Mouse (Mus musculus): ENCODE measurements around the gene B3gnt8. TPM values are rescaled to one million over a fixed set of nuclear protein-coding genes. Genes with fewer than 3 reads are reported as not detected.

The B3gnt8 gene
- polyA plus RNA-seq, 1 experiment, result 0.96 TPM

DNA sequence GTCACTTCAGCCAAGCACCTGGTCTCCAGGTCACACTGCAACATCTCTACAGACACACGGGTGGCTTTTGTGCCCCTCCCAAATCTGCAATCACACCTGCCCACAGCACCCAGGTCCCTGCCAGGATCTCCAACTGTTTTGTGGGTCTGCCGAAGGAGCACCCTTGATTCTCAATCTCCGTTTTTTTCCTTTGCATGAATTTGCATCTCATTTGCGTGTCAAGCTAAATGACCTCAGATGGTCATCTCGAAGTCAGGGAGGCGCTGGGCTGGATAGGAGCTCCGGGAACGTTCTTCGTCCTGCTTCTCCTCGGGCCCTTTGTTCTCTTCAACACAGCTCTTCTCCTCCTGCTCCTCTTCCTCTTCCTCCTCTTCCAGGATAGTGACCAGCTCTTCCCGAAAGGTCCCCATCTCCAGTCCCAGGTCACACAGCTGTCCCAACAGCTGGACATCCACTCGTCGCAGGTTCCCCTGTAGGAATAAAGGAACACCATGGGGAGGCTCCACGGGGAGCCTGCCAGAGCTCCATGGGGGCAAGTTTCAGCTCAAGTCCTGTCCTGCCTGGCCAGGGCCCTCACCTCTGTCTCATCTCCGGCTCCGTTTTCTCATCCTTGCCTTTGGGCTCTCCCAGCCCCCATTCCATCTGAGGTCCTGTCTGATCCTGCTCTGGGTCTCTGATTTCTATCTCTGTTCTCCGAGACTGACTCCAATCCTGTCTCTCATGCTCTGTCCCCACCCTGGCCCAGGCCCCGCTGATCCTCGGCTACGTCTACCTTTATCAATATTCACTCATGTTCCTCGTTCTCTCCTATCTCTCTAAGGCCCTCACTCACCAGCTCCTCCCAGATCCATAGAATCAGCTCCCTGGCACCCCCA, 11.4 kb upstream of the B3gnt8 start:
- H3K36me3 ChIP-seq (ENCODE audit: control insufficient read depth, insufficient read depth), result no peaks in the 10 kb centered on the region
- TF ChIP-seq CTCF (IDR thresholded peaks at IDR 0.05; ENCODE audit: control insufficient read depth, insufficient read depth, insufficient read length) (no peak), FOSL1 (IDR thresholded peaks at IDR 0.05; ENCODE audit: insufficient read depth, low read length, poor library complexity, severe bottlenecking) (no peak), USF1 (IDR thresholded peaks at IDR 0.05; ENCODE audit: low read depth) (no peak), MAX (IDR thresholded peaks at IDR 0.05) (no peak), CEBPB (IDR thresholded peaks at IDR 0.05; ENCODE audit: low read depth) (no peak), MYOD1 (IDR thresholded peaks at IDR 0.05; ENCODE audit: control insufficient read depth, insufficient read length, low read depth) (no peak), MYOG (IDR thresholded peaks at IDR 0.05; ENCODE audit: control insufficient read depth, extremely low read depth, insufficient read length) (no peak)
- no peaks in the 10 kb centered on the region for H3K79me2 ChIP-seq (ENCODE audit: control insufficient read depth, insufficient read depth)
- H3K79me3 ChIP-seq (ENCODE audit: low read depth), result no peaks in the 10 kb centered on the region
- H3K27me3 ChIP-seq (ENCODE audit: control insufficient read depth, insufficient read depth, insufficient read length), result peaks cover 21% of the 10 kb centered on the region
- no peak overlapping the region for H3K4me3 ChIP-seq (ENCODE audit: insufficient read depth, poor library complexity, severe bottlenecking)
- no peak overlapping the region for H3ac ChIP-seq (ENCODE audit: control insufficient read depth, insufficient read length, low read depth)

DNA sequence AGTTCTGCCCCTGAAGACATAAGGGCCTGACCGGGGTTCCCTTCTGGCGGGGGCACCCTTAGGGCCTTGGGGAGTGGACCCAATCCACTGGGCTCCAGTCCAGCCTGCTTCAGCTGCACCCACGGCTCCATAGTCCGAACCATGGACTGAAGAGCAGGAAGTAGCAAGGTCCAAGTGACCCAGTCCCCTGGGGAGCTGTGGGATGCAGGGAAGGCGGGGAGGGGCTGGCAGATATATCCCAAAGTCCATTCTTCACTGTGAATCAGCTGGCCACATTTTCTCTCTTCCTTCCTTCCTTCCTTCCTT, 10.8 kb upstream of the B3gnt8 start, which contains the start of gene Erich4:
TSS of gene Erich4 (minus strand) at position 187 of the 306 bp plus-strand sequence.
- Histone ChIP-seq H3ac (ENCODE audit: control insufficient read depth, insufficient read length, low read depth) (no peak within 1 kb of the TSS), H3K27me3 (ENCODE audit: control insufficient read depth, insufficient read depth, insufficient read length) (peaks cover 18% of the 10 kb centered on the region), H3K79me3 (ENCODE audit: low read depth) (no peaks in the 10 kb centered on the region), H3K79me2 (ENCODE audit: control insufficient read depth, insufficient read depth) (no peaks in the 10 kb centered on the region), H3K36me3 (ENCODE audit: control insufficient read depth, insufficient read depth) (no peaks in the 10 kb centered on the region), H3K4me3 (ENCODE audit: insufficient read depth, poor library complexity, severe bottlenecking) (no peak within 1 kb of the TSS)
- TF ChIP-seq MAX (IDR thresholded peaks at IDR 0.05) (no peak), MYOG (IDR thresholded peaks at IDR 0.05; ENCODE audit: control insufficient read depth, extremely low read depth, insufficient read length) (no peak), FOSL1 (IDR thresholded peaks at IDR 0.05; ENCODE audit: insufficient read depth, low read length, poor library complexity, severe bottlenecking) (no peak)

DNA sequence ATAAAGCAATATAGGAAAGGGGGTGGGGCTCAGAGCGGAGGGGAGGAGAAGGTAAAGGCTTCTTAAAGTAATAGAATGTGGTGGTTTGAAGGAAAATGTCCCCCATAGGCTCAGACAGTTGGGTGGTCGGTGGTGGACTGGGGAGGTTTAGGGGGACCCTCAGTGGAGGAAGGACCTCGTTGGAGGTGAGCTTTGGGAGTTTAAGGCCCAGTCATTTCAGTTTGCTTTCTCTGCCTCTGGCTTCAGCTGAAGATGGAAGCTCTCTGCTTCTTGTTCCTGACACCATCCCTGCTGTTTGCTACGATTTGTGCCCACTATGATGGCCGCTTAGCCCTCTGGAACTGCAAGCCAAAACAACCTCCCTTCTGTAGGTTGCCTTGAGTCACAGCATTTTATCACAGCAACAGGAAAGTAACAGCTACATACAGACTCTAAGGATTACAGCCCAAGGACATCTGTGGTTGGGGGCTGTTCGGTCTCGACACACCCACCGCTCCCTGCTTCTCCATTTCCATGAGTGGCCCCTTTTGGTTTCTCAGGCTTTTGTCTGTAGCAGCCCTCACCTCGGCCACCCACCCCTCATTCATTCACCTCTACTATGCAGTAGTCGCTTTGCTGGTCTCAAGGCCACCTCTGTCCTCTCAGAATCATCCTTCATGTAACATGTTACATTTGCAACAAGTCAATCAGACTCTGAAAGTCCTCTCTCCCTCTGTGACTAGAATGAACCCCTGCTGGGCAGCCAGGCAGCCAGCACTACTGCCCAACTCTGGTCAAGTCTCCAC, 8.9 kb upstream of the B3gnt8 start:
- H3K36me3 ChIP-seq (ENCODE audit: control insufficient read depth, insufficient read depth), result no peaks in the 10 kb centered on the region
- H3K79me2 ChIP-seq (ENCODE audit: control insufficient read depth, insufficient read depth), result no peaks in the 10 kb centered on the region
- no peaks in the 10 kb centered on the region for H3K79me3 ChIP-seq (ENCODE audit: low read depth)
- no peak overlapping the region for H3K4me3 ChIP-seq (ENCODE audit: insufficient read depth, poor library complexity, severe bottlenecking)
- no peak for TF ChIP-seq USF1 (IDR thresholded peaks at IDR 0.05; ENCODE audit: low read depth)
- no peak for TF ChIP-seq CEBPB (IDR thresholded peaks at IDR 0.05; ENCODE audit: low read depth)
- no peak for TF ChIP-seq MAX (IDR thresholded peaks at IDR 0.05)
- no peak for TF ChIP-seq MYOG (IDR thresholded peaks at IDR 0.05; ENCODE audit: control insufficient read depth, extremely low read depth, insufficient read length)
- TF ChIP-seq CTCF (IDR thresholded peaks at IDR 0.05; ENCODE audit: control insufficient read depth, insufficient read depth, insufficient read length), result no peak
- TF ChIP-seq MYOD1 (IDR thresholded peaks at IDR 0.05; ENCODE audit: control insufficient read depth, insufficient read length, low read depth), result no peak
- no peak for TF ChIP-seq FOSL1 (IDR thresholded peaks at IDR 0.05; ENCODE audit: insufficient read depth, low read length, poor library complexity, severe bottlenecking)
- H3K27me3 ChIP-seq (ENCODE audit: control insufficient read depth, insufficient read depth, insufficient read length), result peaks cover 13% of the 10 kb centered on the region
- H3ac ChIP-seq (ENCODE audit: control insufficient read depth, insufficient read length, low read depth), result no peak overlapping the region

DNA sequence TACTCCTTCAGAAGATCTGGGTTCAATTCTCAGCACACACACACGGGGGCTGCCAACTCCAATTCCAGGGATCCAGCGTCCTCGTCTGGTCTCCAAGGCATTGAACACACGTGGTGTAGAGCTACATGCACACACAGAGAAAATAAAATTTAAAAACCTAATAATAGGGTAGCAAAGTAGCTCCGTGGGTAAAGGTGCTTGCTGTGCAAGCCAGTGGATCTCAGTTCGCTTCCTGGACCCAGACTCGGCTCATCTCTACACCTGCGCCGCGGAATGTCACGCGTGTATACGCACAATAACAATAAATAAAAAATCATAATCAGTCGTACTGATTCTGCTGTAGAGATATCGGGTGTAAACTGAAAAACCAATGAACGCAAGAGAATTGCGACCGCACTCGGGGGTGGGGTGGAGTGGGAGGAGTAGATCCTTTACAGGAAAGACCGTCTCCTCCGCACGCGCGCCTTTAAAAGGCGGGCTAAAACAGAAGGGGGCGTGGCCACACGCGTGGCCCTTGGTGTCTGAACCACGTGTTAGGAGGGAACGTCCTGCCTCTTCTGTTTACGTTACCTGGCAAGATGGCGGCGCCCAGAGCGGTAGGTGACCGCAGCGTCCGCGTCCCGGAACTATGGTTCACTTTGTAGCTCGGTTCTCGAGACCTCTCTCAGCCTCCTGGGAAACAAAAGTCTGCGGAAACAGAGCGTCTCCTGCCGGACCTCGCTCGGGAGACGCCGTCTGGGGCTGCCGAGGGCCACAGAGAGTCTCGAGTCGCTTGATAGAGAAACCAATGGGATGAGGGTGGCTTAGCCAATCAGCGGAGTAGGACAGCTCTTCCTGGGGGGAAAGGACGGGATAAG, 7.4 kb upstream of the B3gnt8 start, which contains the start of gene Dmac2:
TSS of gene Dmac2 (plus strand) at position 550 of the 857 bp plus-strand sequence.
- Histone ChIP-seq H3K79me3 (ENCODE audit: low read depth) (no peaks in the 10 kb centered on the region), H3ac (ENCODE audit: control insufficient read depth, insufficient read length, low read depth) (peak within 1 kb of the TSS; percentile 64), H3K79me2 (ENCODE audit: control insufficient read depth, insufficient read depth) (no peaks in the 10 kb centered on the region), H3K36me3 (ENCODE audit: control insufficient read depth, insufficient read depth) (no peaks in the 10 kb centered on the region), H3K27me3 (ENCODE audit: control insufficient read depth, insufficient read depth, insufficient read length) (peaks cover 13% of the 10 kb centered on the region), H3K4me3 (ENCODE audit: insufficient read depth, poor library complexity, severe bottlenecking) (peak within 1 kb of the TSS; percentile 45)
- TF ChIP-seq FOSL1 (IDR thresholded peaks at IDR 0.05; ENCODE audit: insufficient read depth, low read length, poor library complexity, severe bottlenecking) (no peak), CTCF (IDR thresholded peaks at IDR 0.05; ENCODE audit: control insufficient read depth, insufficient read depth, insufficient read length) (no peak), USF1 (IDR thresholded peaks at IDR 0.05; ENCODE audit: low read depth) (peak; percentile 60), MAX (IDR thresholded peaks at IDR 0.05) (peak; percentile 94), CEBPB (IDR thresholded peaks at IDR 0.05; ENCODE audit: low read depth) (no peak)

DNA sequence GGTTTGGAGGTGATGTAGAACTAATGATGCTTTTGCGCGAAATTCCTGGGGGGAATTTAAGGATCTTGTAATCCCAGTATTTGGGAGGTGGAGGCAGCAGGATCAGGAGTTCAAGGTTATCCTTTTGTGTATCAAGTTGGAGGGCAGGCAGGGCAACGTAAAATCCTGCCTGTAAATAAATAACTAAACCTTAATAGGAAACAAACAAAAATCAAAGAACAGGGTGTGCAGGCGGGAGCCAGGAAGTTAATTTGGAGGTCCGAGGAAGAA, 6.8 kb upstream of the B3gnt8 start:
- no peaks in the 10 kb centered on the region for H3K36me3 ChIP-seq (ENCODE audit: control insufficient read depth, insufficient read depth)
- TF ChIP-seq MYOD1 (IDR thresholded peaks at IDR 0.05; ENCODE audit: control insufficient read depth, insufficient read length, low read depth) (no peak), CTCF (IDR thresholded peaks at IDR 0.05; ENCODE audit: control insufficient read depth, insufficient read depth, insufficient read length) (no peak), MYOG (IDR thresholded peaks at IDR 0.05; ENCODE audit: control insufficient read depth, extremely low read depth, insufficient read length) (no peak), MAX (IDR thresholded peaks at IDR 0.05) (no peak), FOSL1 (IDR thresholded peaks at IDR 0.05; ENCODE audit: insufficient read depth, low read length, poor library complexity, severe bottlenecking) (no peak), USF1 (IDR thresholded peaks at IDR 0.05; ENCODE audit: low read depth) (no peak), CEBPB (IDR thresholded peaks at IDR 0.05; ENCODE audit: low read depth) (no peak)

More for the DNA sequence above, 6.8 kb upstream of the B3gnt8 start:
- H3K79me3 ChIP-seq (ENCODE audit: low read depth), result no peaks in the 10 kb centered on the region
- H3K27me3 ChIP-seq (ENCODE audit: control insufficient read depth, insufficient read depth, insufficient read length), result peaks cover 12% of the 10 kb centered on the region
- H3K4me3 ChIP-seq (ENCODE audit: insufficient read depth, poor library complexity, severe bottlenecking), result peak overlapping the region; percentile 45
- peak overlapping the region; percentile 64 for H3ac ChIP-seq (ENCODE audit: control insufficient read depth, insufficient read length, low read depth)
- H3K79me2 ChIP-seq (ENCODE audit: control insufficient read depth, insufficient read depth), result no peaks in the 10 kb centered on the region

Data from C2C12 (cell line).